Mouse (Mus musculus) forebrain, embryonic 16.5 days (tissue): ENCODE data around the gene Eif4g3. TPM values are rescaled to one million over a fixed set of nuclear protein-coding genes. Genes with fewer than 3 reads are reported as not detected.

Experiments
- ATAC-seq: fragments of 200-750 bp; cut with Nextera tagmentation; 2 replicates; pipeline ENCODE4 v1.8.0; 2017; ENCODE audit warnings: mild to moderate bottlenecking, moderate library complexity
- H3K27ac ChIP-seq: fragments of 300-500 bp; sonication (generic); 2 replicates; pipeline ENCODE4 v1.5.1; 2014; ENCODE audit warnings: low read length, control low read depth
- H3K27me3 ChIP-seq: fragments of 300-500 bp; sonication (generic); replicated peaks from 2 replicates; pipeline ENCODE4 v1.6.1; 2014; ENCODE audit warnings: low read length; ENCODE audit not compliant: control insufficient read depth, insufficient read depth
- H3K36me3 ChIP-seq: fragments of 300-500 bp; sonication (generic); 2 replicates; pipeline ENCODE4 v1.6.1; 2014; ENCODE audit not compliant: control insufficient read depth, insufficient read depth
- H3K4me1 ChIP-seq: fragments of 300-500 bp; sonication (generic); replicated peaks from 2 replicates; pipeline ENCODE4 v1.6.1; 2014; ENCODE audit warnings: low read length; ENCODE audit not compliant: control insufficient read depth, insufficient read depth
- H3K4me2 ChIP-seq: fragments of 300-500 bp; sonication (generic); 2 replicates; pipeline ENCODE4 v1.6.1; 2014; ENCODE audit warnings: mild to moderate bottlenecking, low read length, control low read depth
- H3K4me3 ChIP-seq: fragments of 300-500 bp; sonication (generic); replicated peaks from 2 replicates; pipeline ENCODE4 v1.5.1; 2014; ENCODE audit warnings: mild to moderate bottlenecking, low read length, control low read depth
- H3K9ac ChIP-seq: fragments of 300-500 bp; sonication (generic); replicated peaks from 2 replicates; pipeline ENCODE4 v1.6.1; 2014; ENCODE audit warnings: low read depth, low read length, control low read depth
- H3K9me3 ChIP-seq: fragments of 300-500 bp; sonication (generic); 2 replicates; pipeline ENCODE4 v1.6.1; 2016; ENCODE audit warnings: low read length; ENCODE audit not compliant: control insufficient read depth
- WGBS: fragments of 180-500 bp; shearing (Covaris S2); extraction: QIAGEN DNeasy Blood & Tissue Kit; methylation state at CpG from one replicate; pipeline ENCODE4 v1.1.7; 2014; 5-methylcytosine and 5-hydroxymethylcytosine counted together
- polyA plus RNA-seq: library from polyadenylated mRNA; unstranded; fragments of >200 nt; fragmentation: Nextera tagmentation; extraction: Ambion mirVana; gene quantifications from 2 replicates; pipeline ENCODE4 v1.2.1, GENCODE M21; 2015

Eif4g3 gene
- polyA plus RNA-seq, 1 experiment from 2014 or later, result 51.7 TPM

DNA sequence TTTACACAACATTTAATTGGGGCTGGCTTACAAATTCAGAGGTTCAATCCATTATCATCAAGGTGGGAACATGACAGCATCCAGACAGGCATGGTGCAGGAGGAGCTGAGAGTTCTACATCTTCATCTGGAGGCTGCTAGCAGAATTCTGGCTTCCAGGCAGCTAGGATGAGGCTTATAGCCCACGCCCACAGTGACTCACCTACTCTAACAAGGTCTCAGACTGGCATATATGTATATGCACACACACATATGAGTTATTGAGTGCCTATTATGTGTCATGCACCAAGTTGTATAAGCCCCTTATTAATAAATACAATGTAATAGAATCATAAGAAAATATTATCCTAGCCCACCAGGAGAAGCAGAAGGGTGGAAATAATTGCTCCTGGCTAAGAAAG, 10.0 kb upstream of the Eif4g3 start:
- ATAC-seq, result no peak
- Histone ChIP-seq H3K27ac (no peak overlapping the region), H3K9me3 (no peaks in the 10 kb centered on the region), H3K27me3 (no peaks in the 10 kb centered on the region), H3K4me2 (no peak overlapping the region), H3K4me1 (no peaks in the 10 kb centered on the region), H3K4me3 (no peak overlapping the region), H3K36me3 (no peaks in the 10 kb centered on the region), H3K9ac (no peak overlapping the region)
- 82% methylated on average over 1 of the region's 1 CpGs for WGBS

DNA sequence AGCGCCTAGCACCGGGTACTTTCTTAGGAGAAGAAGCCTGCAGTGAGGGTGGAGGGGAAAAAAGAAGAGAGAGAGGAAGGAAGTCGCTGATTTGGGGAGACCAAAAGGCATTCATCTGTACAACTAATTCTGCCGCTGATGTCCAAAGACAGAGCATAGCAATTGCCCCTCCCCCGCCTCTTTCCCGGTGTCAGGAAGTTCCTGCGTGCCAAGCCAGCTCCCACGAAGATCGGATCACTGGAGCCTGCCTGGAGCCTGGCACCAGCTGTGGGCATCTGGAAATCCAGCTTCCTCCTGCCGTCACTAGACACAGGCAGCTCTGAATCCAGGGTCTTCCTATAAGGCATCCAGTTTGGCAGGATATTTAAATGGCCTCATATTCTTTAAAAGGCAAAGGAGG, 8.6 kb upstream of the Eif4g3 start:
- Histone ChIP-seq H3K9ac (no peak overlapping the region), H3K36me3 (no peaks in the 10 kb centered on the region), H3K4me3 (no peak overlapping the region), H3K4me2 (no peak overlapping the region), H3K27ac (no peak overlapping the region), H3K27me3 (no peaks in the 10 kb centered on the region), H3K4me1 (no peaks in the 10 kb centered on the region), H3K9me3 (no peaks in the 10 kb centered on the region)
- ATAC-seq, result no peak
- 39% methylated on average over 10 of the region's 10 CpGs for WGBS

DNA sequence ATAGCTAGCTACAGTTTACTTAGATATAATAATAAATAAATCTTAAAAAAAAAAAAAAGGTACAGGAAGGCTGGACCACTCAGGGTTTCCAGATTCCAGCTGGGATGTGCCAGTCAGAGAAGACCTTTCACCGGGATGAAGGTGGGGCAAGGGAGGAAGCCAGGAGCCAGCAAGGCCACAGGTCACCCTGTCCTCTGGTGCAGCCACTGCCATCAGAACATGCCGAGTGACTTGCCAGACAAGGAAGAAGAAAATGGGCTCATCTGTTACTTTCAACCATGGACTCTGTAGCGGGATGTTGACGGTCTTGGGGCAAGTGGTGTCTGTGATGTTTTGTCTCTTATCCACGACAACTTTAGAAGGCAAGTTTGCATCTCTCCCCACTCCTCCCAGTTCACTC, 8.1 kb upstream of the Eif4g3 start:
- H3K4me2 ChIP-seq, result no peak overlapping the region
- no peak overlapping the region for H3K9ac ChIP-seq
- H3K27me3 ChIP-seq, result no peaks in the 10 kb centered on the region
- H3K36me3 ChIP-seq, result no peaks in the 10 kb centered on the region
- H3K4me3 ChIP-seq, result no peak overlapping the region
- H3K9me3 ChIP-seq, result no peaks in the 10 kb centered on the region
- no peak overlapping the region for H3K27ac ChIP-seq
- 82% methylated on average over 5 of the region's 5 CpGs for WGBS
- H3K4me1 ChIP-seq, result no peaks in the 10 kb centered on the region
- ATAC-seq, result no peak

DNA sequence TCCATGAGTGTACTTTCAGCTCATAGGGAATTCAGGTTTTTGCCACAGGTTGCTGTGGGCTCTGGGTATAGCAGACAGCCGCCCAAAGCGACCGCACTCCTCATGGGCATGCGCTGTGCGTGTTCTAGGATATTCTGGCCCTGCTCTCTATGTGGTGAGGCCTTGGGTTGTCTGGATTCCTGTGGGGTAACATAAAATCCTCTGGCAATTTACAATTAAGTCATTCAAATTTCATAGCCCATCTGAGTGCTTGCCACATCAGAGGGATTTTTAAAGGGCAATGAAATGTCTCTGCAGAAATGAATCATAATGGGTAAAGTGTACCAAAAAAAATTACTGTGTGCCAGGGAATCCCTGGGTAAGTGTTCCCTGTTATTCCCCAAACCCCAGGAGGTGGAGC, 3.4 kb upstream of the Eif4g3 start:
- Histone ChIP-seq H3K4me1 (peaks cover 5% of the 10 kb centered on the region; the same call in 1 of the 2 replicates), H3K36me3 (no peaks in the 10 kb centered on the region), H3K27ac (no peak overlapping the region), H3K9ac (no peak overlapping the region), H3K9me3 (no peaks in the 10 kb centered on the region; the same call in 1 of the 2 replicates), H3K4me3 (no peak overlapping the region), H3K4me2 (no peak overlapping the region), H3K27me3 (no peaks in the 10 kb centered on the region)
- 85% methylated on average over 5 of the region's 5 CpGs for WGBS
- no peak for ATAC-seq

DNA sequence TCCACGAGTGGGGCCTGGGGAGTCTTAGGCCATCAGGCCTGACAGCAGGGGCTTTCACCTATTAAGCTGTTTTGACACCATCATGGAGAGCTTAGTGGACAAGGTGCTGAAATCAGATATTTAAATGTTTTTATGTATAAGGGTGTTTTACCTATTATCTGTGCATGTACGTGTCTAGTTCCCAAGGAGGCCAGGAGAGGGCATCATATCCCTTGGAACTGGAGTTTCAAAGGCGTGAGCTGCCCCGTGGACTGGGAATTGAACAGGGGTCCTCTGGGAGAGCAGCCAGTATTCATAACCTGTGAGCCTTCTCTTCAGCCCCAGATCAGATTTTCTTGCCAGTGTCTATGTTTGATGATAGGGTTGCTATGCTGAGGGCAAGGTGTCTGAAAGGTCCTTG, 2.4 kb upstream of the Eif4g3 start:
- H3K27me3 ChIP-seq, result no peaks in the 10 kb centered on the region
- WGBS, result 75% methylated on average over 4 of the region's 4 CpGs
- H3K4me3 ChIP-seq, result no peak overlapping the region
- H3K4me1 ChIP-seq, result peaks cover 14% of the 10 kb centered on the region
- no peaks in the 10 kb centered on the region for H3K36me3 ChIP-seq
- ATAC-seq, result no peak
- no peak overlapping the region for H3K9ac ChIP-seq
- H3K9me3 ChIP-seq, result no peaks in the 10 kb centered on the region; the same call in 1 of the 2 replicates
- H3K4me2 ChIP-seq, result no peak overlapping the region
- H3K27ac ChIP-seq, result no peak overlapping the region

DNA sequence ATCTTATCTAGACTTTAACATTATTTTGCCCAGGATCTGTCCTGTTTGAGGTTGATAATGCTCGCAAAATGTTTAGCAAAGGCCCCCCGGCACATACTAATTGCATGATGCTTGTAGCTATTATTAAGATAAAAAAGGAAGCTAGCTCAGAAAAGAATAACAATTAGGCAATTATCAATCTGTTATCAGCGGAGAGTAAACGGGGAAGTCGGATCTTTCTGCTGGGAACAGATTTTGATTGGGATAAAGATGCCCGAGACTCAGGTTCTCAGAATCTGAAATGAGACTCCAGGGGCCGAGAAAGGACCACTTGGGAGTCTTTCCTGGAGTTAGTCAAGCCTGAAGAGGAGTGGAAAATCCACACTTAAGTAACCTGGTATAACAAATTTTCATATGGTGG, 1.6 kb upstream of the Eif4g3 start:
- Histone ChIP-seq H3K9me3 (no peaks in the 10 kb centered on the region; the same call in 1 of the 2 replicates), H3K9ac (no peak overlapping the region), H3K4me1 (peaks cover 22% of the 10 kb centered on the region), H3K36me3 (no peaks in the 10 kb centered on the region), H3K4me2 (no peak overlapping the region), H3K27ac (no peak overlapping the region), H3K27me3 (no peaks in the 10 kb centered on the region), H3K4me3 (no peak overlapping the region)
- 48% methylated on average over 7 of the region's 7 CpGs for WGBS
- ATAC-seq, result no peak

DNA sequence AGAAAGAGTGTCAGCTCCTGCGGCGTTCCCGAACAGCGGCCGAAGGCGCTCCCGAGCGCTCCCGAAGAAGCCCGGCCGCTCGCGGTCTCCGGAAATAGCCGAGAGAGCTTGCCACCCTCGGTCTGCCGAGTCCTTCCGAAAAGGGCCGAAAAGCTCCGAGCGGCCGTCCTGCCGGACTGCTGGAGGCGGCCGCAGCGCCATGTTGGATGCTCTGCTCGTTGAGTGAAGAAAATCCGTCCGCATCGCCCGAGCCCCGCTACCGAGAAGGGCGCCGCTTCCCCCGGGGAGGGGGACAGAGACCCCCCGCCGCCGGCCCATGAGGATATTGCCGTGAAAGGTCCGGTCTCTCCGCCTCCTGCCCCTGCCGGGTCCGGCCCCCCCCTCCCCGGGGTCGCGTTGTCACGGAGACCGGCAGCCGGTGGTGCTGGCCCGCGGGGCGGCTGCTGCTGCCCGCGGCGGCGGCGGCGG, 503 bp downstream of the Eif4g3 start:
- Histone ChIP-seq H3K27ac (peak overlapping the region; percentile 95), H3K4me1 (peaks cover 34% of the 10 kb centered on the region), H3K4me2 (peak overlapping the region; percentile 77), H3K36me3 (peaks cover 3% of the 10 kb centered on the region; the same call in 1 of the 2 replicates), H3K9ac (peak overlapping the region; percentile 98), H3K27me3 (no peaks in the 10 kb centered on the region), H3K4me3 (peak overlapping the region; percentile 98), H3K9me3 (no peaks in the 10 kb centered on the region; the same call in 1 of the 2 replicates)
- under 1% methylated on average over 59 of the region's 59 CpGs for WGBS
- ATAC-seq, result peak; percentile 97

DNA sequence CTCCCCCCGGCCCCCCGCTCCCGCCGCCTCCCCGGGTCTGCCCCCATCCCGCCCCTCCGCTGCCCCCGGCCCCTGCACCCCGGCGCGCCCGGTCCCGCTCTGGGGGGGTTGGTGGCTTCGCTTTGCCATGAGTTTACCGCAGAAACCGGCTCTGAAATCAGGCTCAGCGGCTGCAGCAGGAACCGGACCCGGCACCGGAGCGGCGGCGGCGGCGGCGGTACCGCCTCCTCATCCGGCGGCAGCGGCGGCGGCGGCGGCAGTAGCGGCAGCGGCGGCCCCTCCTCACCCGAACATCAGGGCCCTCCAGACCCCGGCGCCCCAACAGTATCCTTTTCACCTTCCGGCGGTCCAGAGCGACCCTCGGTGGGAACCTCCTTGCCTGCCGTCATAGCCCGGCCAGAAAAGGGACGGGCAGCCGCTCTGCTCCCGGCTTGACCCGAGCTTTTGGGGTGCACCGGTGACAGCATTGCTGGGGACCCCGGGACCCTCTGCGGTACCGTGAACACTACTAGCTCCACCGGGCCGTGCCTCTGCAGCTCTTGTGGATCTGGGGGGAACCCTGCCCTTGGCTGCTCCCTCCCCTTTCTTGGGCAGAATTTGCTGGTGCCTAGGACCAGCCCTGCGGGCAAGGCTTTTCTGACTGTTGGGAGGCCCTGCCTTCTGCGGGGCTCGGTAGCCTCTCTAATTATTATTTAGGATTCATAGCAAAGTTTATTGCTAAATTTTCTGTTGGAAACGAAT, 1.2 kb downstream of the Eif4g3 start:
- Histone ChIP-seq H3K4me3 (peak overlapping the region; percentile 98), H3K9ac (peak overlapping the region; percentile 98), H3K27me3 (no peaks in the 10 kb centered on the region), H3K36me3 (peaks cover 8% of the 10 kb centered on the region), H3K27ac (peak overlapping the region; percentile 95), H3K4me2 (peak overlapping the region; percentile 77), H3K9me3 (no peaks in the 10 kb centered on the region; the same call in 1 of the 2 replicates), H3K4me1 (peaks cover 34% of the 10 kb centered on the region)
- peak; percentile 11 for ATAC-seq
- WGBS, result under 1% methylated on average over 45 of the region's 60 CpGs

DNA sequence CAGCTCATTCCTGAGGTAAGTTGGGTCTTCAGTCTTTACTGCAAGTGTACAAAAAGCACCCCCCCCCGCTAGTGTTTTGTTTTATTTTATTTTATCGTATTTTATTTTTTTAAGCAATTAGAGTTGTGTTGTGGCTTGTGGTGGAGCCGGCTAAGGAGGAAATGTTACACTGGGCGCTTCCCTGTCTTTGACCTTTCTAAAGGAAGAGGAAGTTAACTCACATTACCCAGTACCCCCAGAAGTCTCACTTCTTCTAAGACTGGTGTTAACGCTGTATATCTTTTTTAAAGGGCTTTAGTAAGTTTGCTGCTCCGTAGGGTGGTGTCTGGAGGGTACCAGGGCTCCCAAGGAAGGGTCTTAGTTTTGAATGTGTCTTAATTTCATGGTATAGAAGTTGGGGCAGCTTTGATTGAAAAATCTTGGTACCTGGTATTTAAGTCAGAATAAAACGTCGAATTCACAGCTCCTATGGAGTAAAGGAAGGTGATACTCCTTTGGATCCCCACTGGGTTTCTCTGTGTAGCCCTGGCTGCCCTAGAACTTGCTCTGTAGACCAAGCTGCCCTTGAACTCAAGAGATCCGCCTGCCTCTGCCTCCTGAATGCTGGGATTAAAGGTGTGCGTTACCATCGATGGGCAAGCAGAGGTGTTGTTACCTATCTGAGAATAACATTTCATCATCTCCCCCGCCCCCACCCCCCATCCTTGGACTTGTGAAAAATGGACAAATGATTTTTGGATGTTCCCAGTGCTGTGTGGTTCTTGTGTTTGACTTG, 1.9 kb downstream of the Eif4g3 start:
- WGBS, result 41% methylated on average over 12 of the region's 12 CpGs
- Histone ChIP-seq H3K4me3 (peak overlapping the region; percentile 98), H3K4me1 (peaks cover 34% of the 10 kb centered on the region), H3K9me3 (no peaks in the 10 kb centered on the region; the same call in 1 of the 2 replicates), H3K36me3 (peaks cover 12% of the 10 kb centered on the region), H3K27me3 (no peaks in the 10 kb centered on the region), H3K4me2 (peak overlapping the region; percentile 77), H3K27ac (no peak overlapping the region; the same call in 1 of the 2 replicates), H3K9ac (peak overlapping the region; percentile 98)
- ATAC-seq, result no peak
